Mouse (Mus musculus): Measurements from ENCODE around the gene Rps12-ps3. TPM values are rescaled to one million over a fixed set of nuclear protein-coding genes. Genes with fewer than 3 reads are reported as not detected.

Gene Rps12-ps3
- polyA plus RNA-seq, 1 experiment, result 708 TPM

DNA sequence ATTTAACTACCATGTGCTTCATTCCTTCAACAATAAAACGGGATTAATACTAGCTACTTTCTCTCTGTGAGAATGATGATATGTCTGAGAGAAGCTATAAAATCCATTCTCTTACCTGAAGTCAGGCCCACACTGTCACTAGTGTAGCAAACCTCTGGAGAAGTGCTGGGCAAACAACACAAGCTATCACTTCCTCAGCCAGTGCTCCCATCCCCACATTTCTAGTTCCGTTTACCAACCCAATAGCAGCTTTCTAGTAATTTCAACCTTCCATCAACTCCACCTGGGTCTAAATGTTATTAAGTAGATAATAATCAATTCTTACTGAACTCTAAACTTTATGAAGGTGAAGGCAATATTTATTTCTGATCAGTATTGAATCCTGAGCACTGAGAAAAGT lies 20.9 kb downstream of the Rps12-ps3 start:
- Histone ChIP-seq H3K36me3 (ENCODE audit: control insufficient read depth, insufficient read depth, low read length) (no peaks in the 10 kb centered on the region), H3K27ac (ENCODE audit: control insufficient read depth, insufficient read depth, low read depth, low read length) (no peak overlapping the region), H3K4me1 (ENCODE audit: control insufficient read depth, insufficient read depth, low read length) (peaks cover 9% of the 10 kb centered on the region), H3K4me3 (ENCODE audit: control insufficient read depth, low read depth, low read length) (peak overlapping the region; percentile 69; the same call in 1 of the 2 replicates), H3K27me3 (ENCODE audit: control insufficient read depth, insufficient read depth, low read length) (no peaks in the 10 kb centered on the region)
- TF ChIP-seq POLR2A (IDR thresholded peaks at IDR 0.05; ENCODE audit: control insufficient read depth, low read depth, low read length) (no peak), CTCF (IDR thresholded peaks at IDR 0.05; ENCODE audit: control insufficient read depth, insufficient read depth, insufficient replicate concordance, low read depth, low read length) (no peak)

- peak overlapping the region; percentile 92 for H3K27ac ChIP-seq (ENCODE audit: control insufficient read depth, insufficient read depth, low read depth, low read length)
- peak overlapping the region; percentile 86 for H3K4me3 ChIP-seq (ENCODE audit: control insufficient read depth, low read depth, low read length)
- H3K4me1 ChIP-seq (ENCODE audit: control insufficient read depth, insufficient read depth, low read length), result peaks cover 9% of the 10 kb centered on the region
- TF ChIP-seq POLR2A (IDR thresholded peaks at IDR 0.05; ENCODE audit: control insufficient read depth, low read depth, low read length) (no peak), CTCF (IDR thresholded peaks at IDR 0.05; ENCODE audit: control insufficient read depth, insufficient read depth, insufficient replicate concordance, low read depth, low read length) (no peak)
- no peaks in the 10 kb centered on the region for H3K36me3 ChIP-seq (ENCODE audit: control insufficient read depth, insufficient read depth, low read length)
- H3K27me3 ChIP-seq (ENCODE audit: control insufficient read depth, insufficient read depth, low read length), result no peaks in the 10 kb centered on the region
Observed at GRCm38 (mm10) chr19:59344304-59344711, 22.2 kb downstream of the Rps12-ps3 start.

DNA sequence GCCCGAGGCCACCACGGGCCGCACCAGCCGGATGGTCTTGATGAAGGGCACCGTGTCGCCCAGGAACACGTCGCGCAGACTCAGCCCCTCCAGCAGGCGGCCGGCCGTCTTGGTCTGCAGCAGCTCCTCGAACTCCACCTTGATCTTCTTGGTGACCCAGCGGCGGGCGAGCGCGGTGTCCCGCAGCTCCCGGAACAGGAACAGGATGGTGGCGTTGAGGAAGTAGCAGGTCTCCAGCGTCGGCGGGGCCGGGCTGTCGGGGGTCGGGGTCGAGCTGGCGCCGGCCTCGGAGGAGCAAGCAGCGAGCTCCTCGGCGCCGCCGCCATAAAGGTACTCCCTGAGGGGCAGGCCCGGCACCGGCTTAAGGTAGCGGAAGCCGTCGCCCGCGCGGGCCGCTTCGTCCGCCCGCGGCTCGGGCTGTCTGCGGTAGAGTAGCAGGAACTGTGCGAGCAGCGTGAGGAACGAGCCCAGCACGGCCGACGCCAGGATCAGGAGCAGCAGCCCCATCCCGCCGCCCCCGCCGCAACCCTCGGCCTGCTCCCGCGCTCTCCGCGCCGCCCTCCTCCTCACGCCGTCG lies 23.1 kb downstream of the Rps12-ps3 start:
- Histone ChIP-seq H3K36me3 (ENCODE audit: control insufficient read depth, insufficient read depth, low read length) (no peaks in the 10 kb centered on the region), H3K4me1 (ENCODE audit: control insufficient read depth, insufficient read depth, low read length) (peaks cover 9% of the 10 kb centered on the region), H3K27me3 (ENCODE audit: control insufficient read depth, insufficient read depth, low read length) (no peaks in the 10 kb centered on the region), H3K4me3 (ENCODE audit: control insufficient read depth, low read depth, low read length) (peak overlapping the region; percentile 86), H3K27ac (ENCODE audit: control insufficient read depth, insufficient read depth, low read depth, low read length) (peak overlapping the region; percentile 92)
- no peak for TF ChIP-seq POLR2A (IDR thresholded peaks at IDR 0.05; ENCODE audit: control insufficient read depth, low read depth, low read length)
- TF ChIP-seq CTCF (IDR thresholded peaks at IDR 0.05; ENCODE audit: control insufficient read depth, insufficient read depth, insufficient replicate concordance, low read depth, low read length), result no peak

- Histone ChIP-seq H3K4me1 (ENCODE audit: control insufficient read depth, insufficient read depth, low read length) (peaks cover 9% of the 10 kb centered on the region), H3K27ac (ENCODE audit: control insufficient read depth, insufficient read depth, low read depth, low read length) (peak within 1 kb of the TSS; percentile 92), H3K4me3 (ENCODE audit: control insufficient read depth, low read depth, low read length) (peak within 1 kb of the TSS; percentile 86), H3K36me3 (ENCODE audit: control insufficient read depth, insufficient read depth, low read length) (no peaks in the 10 kb centered on the region), H3K27me3 (ENCODE audit: control insufficient read depth, insufficient read depth, low read length) (no peaks in the 10 kb centered on the region)
- peak; percentile 74; the same call in 1 of the 2 replicates for TF ChIP-seq POLR2A (IDR thresholded peaks at IDR 0.05; ENCODE audit: control insufficient read depth, low read depth, low read length)
- TF ChIP-seq CTCF (IDR thresholded peaks at IDR 0.05; ENCODE audit: control insufficient read depth, insufficient read depth, insufficient replicate concordance, low read depth, low read length), result no peak
Observed at GRCm38 (mm10) chr19:59345658-59346283, 23.7 kb downstream of the Rps12-ps3 start, which contains the start of gene Pdzd8. TSS of gene Pdzd8 (minus strand) at chr19:59345780.

DNA sequence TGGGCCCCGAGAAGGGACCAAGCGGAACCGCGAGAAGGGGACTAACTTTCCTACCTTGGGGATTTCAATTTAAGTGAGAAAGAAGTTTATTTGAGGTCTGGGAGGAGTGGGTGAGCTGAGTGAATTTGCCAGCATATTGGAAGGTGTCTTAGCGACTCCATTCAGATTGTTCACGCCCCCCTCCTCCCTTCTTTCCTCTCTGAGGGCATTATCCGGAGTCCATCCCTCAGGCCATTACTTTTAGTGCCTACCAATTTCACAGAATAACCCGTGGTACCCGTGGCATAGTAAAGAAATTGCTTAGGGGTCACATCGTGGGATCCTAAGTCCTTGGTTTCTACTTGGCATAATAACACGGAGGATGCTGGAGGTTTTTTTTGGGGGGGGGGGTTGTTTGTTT lies 24.2 kb downstream of the Rps12-ps3 start:
- Histone ChIP-seq H3K36me3 (ENCODE audit: control insufficient read depth, insufficient read depth, low read length) (no peaks in the 10 kb centered on the region), H3K27me3 (ENCODE audit: control insufficient read depth, insufficient read depth, low read length) (no peaks in the 10 kb centered on the region), H3K27ac (ENCODE audit: control insufficient read depth, insufficient read depth, low read depth, low read length) (peak overlapping the region; percentile 89), H3K4me1 (ENCODE audit: control insufficient read depth, insufficient read depth, low read length) (peaks cover 9% of the 10 kb centered on the region), H3K4me3 (ENCODE audit: control insufficient read depth, low read depth, low read length) (peak overlapping the region; percentile 86)
- TF ChIP-seq CTCF (IDR thresholded peaks at IDR 0.05; ENCODE audit: control insufficient read depth, insufficient read depth, insufficient replicate concordance, low read depth, low read length) (no peak), POLR2A (IDR thresholded peaks at IDR 0.05; ENCODE audit: control insufficient read depth, low read depth, low read length) (no peak)

GRCm38 (mm10) chr19:59349329-59349960 lies 27.4 kb downstream of the Rps12-ps3 start:
- no peak for TF ChIP-seq POLR2A (IDR thresholded peaks at IDR 0.05; ENCODE audit: control insufficient read depth, low read depth, low read length)
- TF ChIP-seq CTCF (IDR thresholded peaks at IDR 0.05; ENCODE audit: control insufficient read depth, insufficient read depth, insufficient replicate concordance, low read depth, low read length), result no peak
- Histone ChIP-seq H3K4me1 (ENCODE audit: control insufficient read depth, insufficient read depth, low read length) (peaks cover 4% of the 10 kb centered on the region), H3K27ac (ENCODE audit: control insufficient read depth, insufficient read depth, low read depth, low read length) (no peak overlapping the region), H3K27me3 (ENCODE audit: control insufficient read depth, insufficient read depth, low read length) (no peaks in the 10 kb centered on the region), H3K36me3 (ENCODE audit: control insufficient read depth, insufficient read depth, low read length) (no peaks in the 10 kb centered on the region), H3K4me3 (ENCODE audit: control insufficient read depth, low read depth, low read length) (no peak overlapping the region)

DNA sequence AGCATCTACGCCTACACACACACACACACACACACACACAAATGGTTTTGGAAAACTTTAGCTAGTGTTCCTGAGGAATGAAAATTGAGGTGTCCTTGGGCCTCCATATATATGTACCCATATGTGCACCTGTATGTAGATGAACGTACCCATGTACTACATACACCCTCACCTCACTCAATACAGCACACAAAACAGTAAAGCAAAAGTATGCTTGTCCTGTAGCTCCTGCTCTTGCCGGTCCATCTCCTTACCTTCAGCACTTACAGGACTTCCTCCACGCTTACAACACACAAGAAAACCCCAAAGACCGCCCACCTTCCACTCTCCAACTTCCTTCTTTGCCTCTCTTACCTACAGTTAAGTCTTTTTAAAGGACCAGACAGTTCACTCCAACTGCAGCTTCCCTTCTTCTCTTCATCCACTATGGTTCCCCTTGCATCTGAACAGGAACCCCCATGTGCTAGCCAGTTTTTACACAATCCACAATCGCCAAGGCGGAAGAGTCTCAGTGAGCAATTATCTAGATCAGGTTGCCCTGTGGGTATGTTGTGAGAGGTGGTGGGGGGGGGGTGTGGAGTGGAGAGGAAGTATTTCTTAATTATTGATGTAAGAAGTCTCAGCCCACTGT lies 28.3 kb downstream of the Rps12-ps3 start:
- TF ChIP-seq POLR2A (IDR thresholded peaks at IDR 0.05; ENCODE audit: control insufficient read depth, low read depth, low read length) (no peak), CTCF (IDR thresholded peaks at IDR 0.05; ENCODE audit: control insufficient read depth, insufficient read depth, insufficient replicate concordance, low read depth, low read length) (no peak)
- no peaks in the 10 kb centered on the region for H3K27me3 ChIP-seq (ENCODE audit: control insufficient read depth, insufficient read depth, low read length)
- no peaks in the 10 kb centered on the region for H3K4me1 ChIP-seq (ENCODE audit: control insufficient read depth, insufficient read depth, low read length)

More for the DNA sequence above, 28.3 kb downstream of the Rps12-ps3 start:
- Histone ChIP-seq H3K4me3 (ENCODE audit: control insufficient read depth, low read depth, low read length) (no peak overlapping the region), H3K36me3 (ENCODE audit: control insufficient read depth, insufficient read depth, low read length) (no peaks in the 10 kb centered on the region), H3K27ac (ENCODE audit: control insufficient read depth, insufficient read depth, low read depth, low read length) (no peak overlapping the region)

All from testis, adult 2 months (tissue).